Mouse (Mus musculus) stomach, postnatal 0 days (tissue): ENCODE data around the gene Depdc5.

ENCODE experiments used
- CTCF ChIP-seq: IDR thresholded peaks from 2 replicates; pipeline ENCODE4 v1.5.1; 2016; ENCODE audit warnings: antibody characterized with exemption, low read depth, mild to moderate bottlenecking, moderate library complexity
- EP300 ChIP-seq: optimal IDR thresholded peaks from 2 replicates; pipeline ENCODE3; 2016; ENCODE audit warnings: antibody characterized with exemption

DNA sequence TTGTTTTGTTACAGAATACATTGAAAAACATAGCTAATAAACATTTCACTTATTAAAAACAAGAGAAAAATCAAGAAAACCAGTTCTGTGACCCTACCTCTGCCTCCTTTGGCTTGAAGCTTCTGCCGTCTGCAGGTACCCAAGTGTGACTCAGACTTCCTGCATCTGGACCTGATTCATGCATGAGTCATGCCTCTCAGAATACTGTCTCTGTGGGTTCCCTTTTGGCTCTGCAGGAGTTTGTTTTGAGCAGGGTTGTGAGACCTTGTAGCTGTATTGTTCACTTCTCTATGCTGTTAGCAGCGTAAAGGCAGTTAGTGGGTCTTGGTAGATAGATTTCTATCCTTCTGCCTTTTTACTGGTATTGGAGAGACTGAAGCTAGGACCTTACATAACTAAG is 67.3 kb downstream of the Depdc5 start:
- TF ChIP-seq CTCF (no peak), EP300 (no peak)
